Mouse (Mus musculus): ENCODE data around the gene Mettl17. TPM values are rescaled to one million over a fixed set of nuclear protein-coding genes. Genes with fewer than 3 reads are reported as not detected.
"Not testable (repeated sequence)": the region's sequence is repeated elsewhere in the genome, so short reads cannot be mapped to it uniquely, and the experiment has no call there.

Gene Mettl17
- polyA plus RNA-seq (2015; fragmentation: Nextera tagmentation; extraction: Ambion mirVana): 22.7 and 24.0 TPM in 2 replicates

DNA sequence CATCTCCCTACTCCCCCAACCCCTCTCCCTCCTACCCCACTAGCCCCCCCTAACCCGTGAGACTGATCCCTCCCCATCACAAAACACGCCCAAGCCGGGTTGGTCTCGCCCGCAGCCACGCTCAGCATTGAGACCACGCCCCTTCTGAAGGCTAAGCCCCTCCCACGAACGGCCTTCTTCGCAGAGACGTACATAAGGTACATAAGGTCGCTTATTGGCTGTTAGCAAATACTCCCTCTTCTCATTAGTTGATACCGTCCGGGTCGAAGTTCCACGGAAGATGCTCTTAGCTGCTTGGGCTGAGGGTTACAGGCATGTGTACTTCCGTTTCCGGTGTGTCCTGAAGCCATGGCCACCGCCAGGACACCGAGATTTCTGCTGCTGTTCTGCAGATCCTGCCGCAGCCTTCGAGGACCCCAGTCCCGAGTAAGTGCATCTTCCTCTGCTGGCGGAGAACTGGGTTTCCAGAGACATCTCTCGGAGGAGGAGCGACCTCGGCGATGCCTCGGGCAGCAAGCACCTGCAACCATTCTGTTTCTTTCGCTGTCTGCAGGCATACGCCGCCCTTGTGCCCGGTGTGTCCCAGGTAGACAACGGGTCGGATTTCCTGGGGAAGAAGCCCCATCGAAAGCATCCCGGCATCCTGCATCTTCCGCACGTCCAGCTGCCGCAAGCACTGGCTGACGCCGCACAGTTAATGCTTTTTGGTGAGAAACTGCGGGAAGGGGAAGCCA lies at the start of gene Mettl17:
Mettl17 (plus strand) TSS at position 245 of the 734 bp plus-strand sequence.
- ATAC-seq (ENCODE audit: low FRiP score, low TSS enrichment) (peak; percentile 99), DNase-seq (ENCODE audit: low spot score) (peak; percentile 98)
- TF ChIP-seq EP300 (optimal IDR thresholded peaks at IDR 0.05) (no peak), CTCF (IDR thresholded peaks at IDR 0.05; ENCODE audit: low read depth) (no peak; the same call in 1 of the 2 replicates)
- Histone ChIP-seq H3K9ac (ENCODE audit: low read length) (peak within 1 kb of the TSS; percentile 68), H3K9me3 (ENCODE audit: control insufficient read depth, low read length) (no peaks in the 10 kb centered on the region), H3K27me3 (ENCODE audit: control insufficient read depth, insufficient read depth, low read length) (no peaks in the 10 kb centered on the region), H3K27ac (replicated peaks) (peak within 1 kb of the TSS; percentile 86), H3K4me2 (replicated peaks; ENCODE audit: low read depth) (peak within 1 kb of the TSS; percentile 77), H3K4me1 (replicated peaks; ENCODE audit: control insufficient read depth, insufficient read depth) (no peaks in the 10 kb centered on the region), H3K36me3 (ENCODE audit: control insufficient read depth, insufficient read depth, low read length) (peaks cover 6% of the 10 kb centered on the region), H3K4me3 (ENCODE audit: low read depth, low read length) (peak within 1 kb of the TSS; percentile 58)
- under 1% methylated on average over 43 of the region's 43 CpGs for WGBS

DNA sequence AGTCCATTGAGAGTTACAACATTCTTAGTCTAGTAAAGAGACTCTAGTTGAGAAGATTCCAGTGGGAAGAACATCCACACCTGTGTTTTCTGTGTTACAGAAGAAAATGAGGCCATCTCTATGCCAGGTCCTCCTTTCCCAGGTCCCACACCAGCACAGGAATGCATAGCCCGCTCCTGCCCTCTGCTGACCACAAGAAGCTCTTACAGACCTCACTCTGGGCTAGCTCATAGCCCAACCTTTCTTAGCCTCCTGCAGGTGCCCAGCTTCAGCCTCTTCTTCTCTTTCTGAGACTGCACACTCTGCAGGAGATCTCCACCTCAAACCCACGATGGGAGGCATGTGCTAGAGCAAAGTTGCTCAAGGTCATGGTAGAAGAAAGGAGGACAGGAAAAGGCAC lies 46.2 kb upstream of the Mettl17 start:
- not testable (repeated sequence) for H3K4me3 ChIP-seq (ENCODE audit: low read depth, low read length); ATAC-seq (ENCODE audit: low FRiP score, low TSS enrichment); H3K4me1 ChIP-seq (replicated peaks; ENCODE audit: control insufficient read depth, insufficient read depth); DNase-seq (ENCODE audit: low spot score); H3K9me3 ChIP-seq (ENCODE audit: control insufficient read depth, low read length); H3K36me3 ChIP-seq (ENCODE audit: control insufficient read depth, insufficient read depth, low read length); H3K27me3 ChIP-seq (ENCODE audit: control insufficient read depth, insufficient read depth, low read length); H3K4me2 ChIP-seq (replicated peaks; ENCODE audit: low read depth); H3K27ac ChIP-seq (replicated peaks); H3K9ac ChIP-seq (ENCODE audit: low read length)
- 32% methylated on average over 2 of the region's 2 CpGs for WGBS
- TF ChIP-seq CTCF (IDR thresholded peaks at IDR 0.05; ENCODE audit: low read depth): peak; percentile 46

DNA sequence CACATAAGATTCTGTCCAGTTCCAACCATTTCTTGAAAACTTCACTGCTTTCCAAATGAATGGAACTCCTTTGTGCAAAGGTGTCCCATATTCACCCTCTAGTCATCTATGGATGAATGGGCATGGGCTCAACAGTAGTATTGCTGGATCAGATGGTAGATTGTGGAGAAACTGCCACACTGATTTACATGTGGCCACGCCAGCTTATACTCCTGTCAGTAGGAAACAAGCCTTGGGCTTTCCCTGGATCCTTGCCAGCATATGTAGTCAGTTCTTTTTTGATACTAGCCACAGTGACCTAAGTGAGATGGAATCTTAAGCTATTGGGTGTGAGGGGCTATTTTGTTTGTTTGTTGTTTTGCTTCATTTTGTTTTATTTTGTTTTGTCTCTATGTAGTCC lies 42.4 kb upstream of the Mettl17 start:
- Histone ChIP-seq H3K27ac (replicated peaks) (no peak overlapping the region), H3K27me3 (ENCODE audit: control insufficient read depth, insufficient read depth, low read length) (no peaks in the 10 kb centered on the region), H3K4me1 (replicated peaks; ENCODE audit: control insufficient read depth, insufficient read depth) (no peaks in the 10 kb centered on the region), H3K36me3 (ENCODE audit: control insufficient read depth, insufficient read depth, low read length) (no peaks in the 10 kb centered on the region), H3K9me3 (ENCODE audit: control insufficient read depth, low read length) (no peaks in the 10 kb centered on the region), H3K9ac (ENCODE audit: low read length) (no peak overlapping the region), H3K4me3 (ENCODE audit: low read depth, low read length) (no peak overlapping the region), H3K4me2 (replicated peaks; ENCODE audit: low read depth) (no peak overlapping the region)
- ATAC-seq (ENCODE audit: low FRiP score, low TSS enrichment) (no peak), DNase-seq (ENCODE audit: low spot score) (no peak)
- 81% methylated on average over 1 of the region's 1 CpGs for WGBS
- TF ChIP-seq EP300 (optimal IDR thresholded peaks at IDR 0.05) (no peak), CTCF (IDR thresholded peaks at IDR 0.05; ENCODE audit: low read depth) (no peak)

DNA sequence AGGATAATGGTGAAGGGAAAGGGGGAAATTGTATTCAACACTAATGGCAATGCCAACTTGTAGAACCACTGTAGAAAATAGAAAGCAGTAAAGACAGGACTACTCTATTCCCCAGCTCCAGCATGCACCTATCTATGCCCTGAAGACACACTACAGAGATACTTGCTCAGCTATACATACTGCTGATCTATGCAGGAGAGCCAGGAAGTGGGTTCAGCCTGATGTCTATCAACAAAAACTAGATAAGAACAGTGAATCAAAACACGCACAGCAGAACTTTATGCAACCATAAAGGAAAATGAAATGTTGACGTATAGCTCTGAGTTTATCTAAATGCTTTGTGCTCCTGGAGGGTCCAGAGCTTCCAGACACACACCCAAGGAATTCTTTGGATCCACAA lies 41.9 kb upstream of the Mettl17 start:
- no peak overlapping the region for H3K4me2 ChIP-seq (replicated peaks; ENCODE audit: low read depth)
- 79% methylated on average over 2 of the region's 2 CpGs for WGBS
- H3K27ac ChIP-seq (replicated peaks): no peak overlapping the region
- DNase-seq (ENCODE audit: low spot score) (no peak), ATAC-seq (ENCODE audit: low FRiP score, low TSS enrichment) (no peak)
- no peaks in the 10 kb centered on the region for H3K27me3 ChIP-seq (ENCODE audit: control insufficient read depth, insufficient read depth, low read length)
- no peak overlapping the region for H3K9ac ChIP-seq (ENCODE audit: low read length)
- H3K36me3 ChIP-seq (ENCODE audit: control insufficient read depth, insufficient read depth, low read length): no peaks in the 10 kb centered on the region
- no peak overlapping the region for H3K4me3 ChIP-seq (ENCODE audit: low read depth, low read length)
- no peak for TF ChIP-seq CTCF (IDR thresholded peaks at IDR 0.05; ENCODE audit: low read depth)
- no peak for TF ChIP-seq EP300 (optimal IDR thresholded peaks at IDR 0.05)
- H3K4me1 ChIP-seq (replicated peaks; ENCODE audit: control insufficient read depth, insufficient read depth): no peaks in the 10 kb centered on the region
- H3K9me3 ChIP-seq (ENCODE audit: control insufficient read depth, low read length): no peaks in the 10 kb centered on the region

DNA sequence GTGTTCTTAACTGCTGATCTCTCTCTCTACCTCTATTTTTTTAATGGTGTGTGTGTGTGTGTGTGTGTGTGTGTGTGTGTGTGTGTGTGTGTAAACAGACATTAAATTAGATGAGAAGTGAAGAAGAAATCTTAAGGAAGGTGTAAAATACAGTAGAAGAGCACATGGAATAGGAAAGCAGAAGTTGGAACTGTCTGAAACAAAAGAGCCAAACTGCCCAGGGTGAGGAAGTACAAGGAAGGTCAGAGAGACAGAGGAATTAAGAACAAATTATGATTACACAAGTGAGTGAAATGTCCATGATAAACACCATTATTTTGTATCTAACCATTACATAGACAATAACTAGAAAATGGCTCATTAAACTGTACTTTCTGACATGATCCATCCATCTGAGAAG lies 40.8 kb upstream of the Mettl17 start:
- TF ChIP-seq EP300 (optimal IDR thresholded peaks at IDR 0.05) (no peak), CTCF (IDR thresholded peaks at IDR 0.05; ENCODE audit: low read depth) (no peak)
- Histone ChIP-seq H3K4me1 (replicated peaks; ENCODE audit: control insufficient read depth, insufficient read depth) (no peaks in the 10 kb centered on the region), H3K27me3 (ENCODE audit: control insufficient read depth, insufficient read depth, low read length) (no peaks in the 10 kb centered on the region), H3K9ac (ENCODE audit: low read length) (no peak overlapping the region), H3K9me3 (ENCODE audit: control insufficient read depth, low read length) (no peaks in the 10 kb centered on the region), H3K4me3 (ENCODE audit: low read depth, low read length) (no peak overlapping the region), H3K36me3 (ENCODE audit: control insufficient read depth, insufficient read depth, low read length) (no peaks in the 10 kb centered on the region), H3K4me2 (replicated peaks; ENCODE audit: low read depth) (no peak overlapping the region), H3K27ac (replicated peaks) (no peak overlapping the region)
- DNase-seq (ENCODE audit: low spot score) (no peak), ATAC-seq (ENCODE audit: low FRiP score, low TSS enrichment) (no peak)

DNA sequence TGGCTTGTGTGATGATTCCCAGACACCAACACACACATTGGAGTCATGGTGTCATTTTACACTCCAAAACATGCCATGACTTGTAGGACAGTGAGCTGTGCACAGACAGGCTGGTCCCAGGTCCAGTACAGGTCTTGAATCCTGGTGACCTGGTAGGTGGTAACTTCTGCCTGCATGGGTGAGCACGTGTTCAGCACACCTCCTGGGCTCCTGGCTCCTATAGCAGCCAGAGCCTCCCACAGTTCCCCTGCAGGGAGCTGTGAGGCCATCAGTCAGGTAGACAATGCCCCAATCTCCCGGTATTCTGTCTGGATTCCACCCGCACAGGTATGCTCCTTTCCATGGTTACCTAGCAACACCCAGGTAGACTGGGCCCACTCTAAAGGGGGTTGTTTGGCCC lies 38.1 kb upstream of the Mettl17 start:
- H3K27me3 ChIP-seq (ENCODE audit: control insufficient read depth, insufficient read depth, low read length): no peaks in the 10 kb centered on the region
- no peak overlapping the region for H3K9ac ChIP-seq (ENCODE audit: low read length)
- 53% methylated on average over 3 of the region's 3 CpGs for WGBS
- no peaks in the 10 kb centered on the region for H3K9me3 ChIP-seq (ENCODE audit: control insufficient read depth, low read length)
- H3K27ac ChIP-seq (replicated peaks): no peak overlapping the region
- no peak overlapping the region for H3K4me3 ChIP-seq (ENCODE audit: low read depth, low read length)
- H3K4me1 ChIP-seq (replicated peaks; ENCODE audit: control insufficient read depth, insufficient read depth): no peaks in the 10 kb centered on the region
- no peak for ATAC-seq (ENCODE audit: low FRiP score, low TSS enrichment)
- TF ChIP-seq EP300 (optimal IDR thresholded peaks at IDR 0.05): no peak
- no peak for TF ChIP-seq CTCF (IDR thresholded peaks at IDR 0.05; ENCODE audit: low read depth)
- H3K36me3 ChIP-seq (ENCODE audit: control insufficient read depth, insufficient read depth, low read length): no peaks in the 10 kb centered on the region
- H3K4me2 ChIP-seq (replicated peaks; ENCODE audit: low read depth): no peak overlapping the region
- no peak for DNase-seq (ENCODE audit: low spot score)
